Mouse (Mus musculus) CD8-positive naive resting alpha-beta T cell, adult 2 months (primary cell): ENCODE measurements around the gene Rapgefl1.
A peak's percentile ranks its signal among the peaks of the same experiment; 100 is the strongest.

Experiments
- DNase-seq, 2 experiments: peaks; one replicate each; pipeline ENCODE4 v3.0.0; 2022; ENCODE audit warnings: low read depth in 2 of 2, low spot score in 2 of 2

Rapgefl1 gene

GRCm38 (mm10) chr11:98836651-98837141 lies at the start of gene Rapgefl1:
TSS of gene Rapgefl1 (plus strand) at chr11:98836785.
- peak; percentile 43 to 64 for DNase-seq

GRCm38 (mm10) chr11:98787229-98787628 lies 49.4 kb upstream of the Rapgefl1 start:
- DNase-seq, result no peak

- DNase-seq, result no peak
Observed at GRCm38 (mm10) chr11:98787691-98788090, 48.9 kb upstream of the Rapgefl1 start.

GRCm38 (mm10) chr11:98788139-98788538 lies 48.4 kb upstream of the Rapgefl1 start:
- no peak for DNase-seq

GRCm38 (mm10) chr11:98788550-98789218 lies 47.9 kb upstream of the Rapgefl1 start:
- DNase-seq, result peak; percentile 87 to 91

GRCm38 (mm10) chr11:98789219-98789807 lies 47.3 kb upstream of the Rapgefl1 start:
- no peak for DNase-seq

- no peak for DNase-seq
Observed at GRCm38 (mm10) chr11:98789824-98790223, 46.8 kb upstream of the Rapgefl1 start.

- no peak for DNase-seq
Observed at GRCm38 (mm10) chr11:98790631-98791205, 45.9 kb upstream of the Rapgefl1 start.

GRCm38 (mm10) chr11:98791448-98791847 lies 45.1 kb upstream of the Rapgefl1 start:
- no peak for DNase-seq

GRCm38 (mm10) chr11:98792081-98792480 lies 44.5 kb upstream of the Rapgefl1 start:
- DNase-seq, result no peak

- DNase-seq, result peak; percentile 33 to 46
Observed at GRCm38 (mm10) chr11:98794469-98795014, 42.0 kb upstream of the Rapgefl1 start.

GRCm38 (mm10) chr11:98795015-98795713 lies 41.4 kb upstream of the Rapgefl1 start, which contains the start of gene Msl1:
TSS of gene Msl1 (plus strand) at chr11:98795516.
- DNase-seq, result peak; percentile 61 to 73

GRCm38 (mm10) chr11:98795714-98796514 lies 40.7 kb upstream of the Rapgefl1 start:
- DNase-seq, result peak; percentile 16 to 21

GRCm38 (mm10) chr11:98796515-98797216 lies 39.9 kb upstream of the Rapgefl1 start:
- peak; percentile 18 to 46 for DNase-seq

- DNase-seq, result no peak
Observed at GRCm38 (mm10) chr11:98797306-98797705, 39.3 kb upstream of the Rapgefl1 start.

- DNase-seq, result no peak
Observed at GRCm38 (mm10) chr11:98797909-98798308, 38.7 kb upstream of the Rapgefl1 start.

GRCm38 (mm10) chr11:98804605-98805004 lies 32.0 kb upstream of the Rapgefl1 start, which contains the start of gene Casc3:
TSS of gene Casc3 (plus strand) at chr11:98804905.
- DNase-seq, result no peak

GRCm38 (mm10) chr11:98808417-98808816 lies 28.2 kb upstream of the Rapgefl1 start:
- no peak for DNase-seq

- peak; percentile 97 to 98 for DNase-seq
Observed at GRCm38 (mm10) chr11:98809457-98810290, 26.9 kb upstream of the Rapgefl1 start.
